In genomic region chr11:120988410-120988809, GRCm38 (mm10) we compare ENCODE assay signal across 9 mouse cellular contexts. TPM values are rescaled to one million over a fixed set of nuclear protein-coding genes. Genes with fewer than 3 reads are reported as not detected.
DNase-seq lines count a peak whose midpoint lies in the region; ATAC-seq and TF ChIP-seq lines count a peak whose summit lies in the region.
"Had no signal": no experiment of that assay in that cellular context is flagged by ENCODE, and none has a peak within 500 bp of the region (broad histone marks: within the 10 kb centered on the region; RNA-seq: fewer than 3 reads in every experiment).

No protein-coding gene starts in this region.

- WGBS in hindbrain, embryonic 10.5 days, result 80% methylated on average over 4 of the region's 4 CpGs
- 93% methylated on average over 4 of the region's 4 CpGs for WGBS in hindbrain, embryonic 11.5 days
- 83% methylated on average over 4 of the region's 4 CpGs for WGBS in hindbrain, embryonic 16.5 days
- 76% methylated on average over 4 of the region's 4 CpGs for WGBS in midbrain, embryonic 14.5 days

- TF ChIP-seq CTCF in cortical plate, adult 2 months (IDR thresholded peaks at IDR 0.05; ENCODE audit: extremely low read depth, insufficient read depth, low read length), result no peak

- no peak overlapping the region for H3K27ac ChIP-seq in hindbrain, embryonic 10.5 days
- H3K27ac ChIP-seq in hindbrain, embryonic 11.5 days (ENCODE audit: low read depth, low read length), result no peak overlapping the region
- H3K27ac ChIP-seq in cortical plate, adult 2 months (ENCODE audit: insufficient read depth, low read length), result no peak overlapping the region
- H3K27ac ChIP-seq in hindbrain, embryonic 16.5 days (ENCODE audit: low read depth, low read length), result no peak overlapping the region
- H3K27ac ChIP-seq in midbrain, embryonic 14.5 days (replicated peaks; ENCODE audit: low read depth, low read length), result no peak overlapping the region
- H3K27ac ChIP-seq: left cerebral cortex, adult 2 months had no signal

- ATAC-seq in hindbrain, embryonic 11.5 days (ENCODE audit: low FRiP score), result no peak
- ATAC-seq in hindbrain, embryonic 16.5 days, result no peak
- no peak for ATAC-seq in midbrain, embryonic 14.5 days (ENCODE audit: low FRiP score, low TSS enrichment)

- no peaks in the 10 kb centered on the region for H3K27me3 ChIP-seq in hindbrain, embryonic 10.5 days (ENCODE audit: insufficient read depth, poor library complexity, severe bottlenecking)
- no peaks in the 10 kb centered on the region for H3K27me3 ChIP-seq in hindbrain, embryonic 11.5 days (ENCODE audit: control insufficient read depth, insufficient read depth, low read length)
- no peaks in the 10 kb centered on the region for H3K27me3 ChIP-seq in hindbrain, embryonic 16.5 days (replicated peaks; ENCODE audit: control insufficient read depth, insufficient read depth, low read length)
- no peaks in the 10 kb centered on the region for H3K27me3 ChIP-seq in midbrain, embryonic 14.5 days (ENCODE audit: control insufficient read depth, insufficient read depth, low read length)

- intact Hi-C loops in left cerebral cortex, postnatal 36 days (cut with DNase I), result no loop called here

- no peak for TF ChIP-seq POLR2A in cortical plate, adult 2 months (IDR thresholded peaks at IDR 0.05; ENCODE audit: extremely low read depth, insufficient read depth, low read length)

- no peak overlapping the region; the same call in 1 of the 2 replicates for H3K4me2 ChIP-seq in hindbrain, embryonic 11.5 days (replicated peaks; ENCODE audit: low read depth, low read length)
- H3K4me2 ChIP-seq in hindbrain, embryonic 16.5 days (ENCODE audit: low read length), result peak overlapping the region; percentile 93
- peak overlapping the region; percentile 72 for H3K4me2 ChIP-seq in midbrain, embryonic 14.5 days (ENCODE audit: low read length)

- H3K36me3 ChIP-seq in hindbrain, embryonic 10.5 days, result peaks cover 55% of the 10 kb centered on the region
- H3K36me3 ChIP-seq in hindbrain, embryonic 11.5 days (ENCODE audit: control insufficient read depth, insufficient read depth, low read length), result no peaks in the 10 kb centered on the region
- peaks cover 5% of the 10 kb centered on the region; the same call in 1 of the 2 replicates for H3K36me3 ChIP-seq in hindbrain, embryonic 16.5 days (ENCODE audit: control insufficient read depth, insufficient read depth, low read length)
- H3K36me3 ChIP-seq in midbrain, embryonic 14.5 days (ENCODE audit: control insufficient read depth, insufficient read depth, low read length), result peaks cover 18% of the 10 kb centered on the region

- H3K4me3 ChIP-seq in hindbrain, embryonic 10.5 days, result peak overlapping the region; percentile 92
- no peak overlapping the region for H3K4me3 ChIP-seq in hindbrain, embryonic 11.5 days (ENCODE audit: low read depth, low read length)
- H3K4me3 ChIP-seq in cortical plate, adult 2 months (ENCODE audit: insufficient read depth, low read length), result peak overlapping the region; percentile 71; the same call in 1 of the 2 replicates
- H3K4me3 ChIP-seq in hindbrain, embryonic 16.5 days (ENCODE audit: low read length), result no peak overlapping the region
- H3K4me3 ChIP-seq in midbrain, embryonic 14.5 days (replicated peaks; ENCODE audit: low read depth, low read length), result no peak overlapping the region

- no peak for DNase-seq in hindbrain, embryonic 10.5 days (ENCODE audit: low spot score)
- DNase-seq in hindbrain, embryonic 11.5 days (ENCODE audit: low spot score), result no peak
- no peak for DNase-seq in midbrain, embryonic 14.5 days
- DNase-seq in cerebellum, postnatal 36 days, result no peak
- no peak for DNase-seq in c-Kit-positive CD71-positive TER-119-positive erythroid progenitor cells, embryonic 14.5 days (ENCODE audit: low spot score)
- no peak for DNase-seq in left cerebral cortex, postnatal 36 days (ENCODE audit: low spot score in 2 of 2)

- no peaks in the 10 kb centered on the region for H3K9me3 ChIP-seq in hindbrain, embryonic 10.5 days
- no peaks in the 10 kb centered on the region for H3K9me3 ChIP-seq in hindbrain, embryonic 11.5 days (ENCODE audit: control insufficient read depth, low read length)
- no peaks in the 10 kb centered on the region for H3K9me3 ChIP-seq in hindbrain, embryonic 16.5 days (ENCODE audit: control insufficient read depth, low read length)
- H3K9me3 ChIP-seq in midbrain, embryonic 14.5 days (ENCODE audit: control insufficient read depth, low read length), result no peaks in the 10 kb centered on the region

- no peak overlapping the region for H3K9ac ChIP-seq in hindbrain, embryonic 11.5 days (ENCODE audit: low read depth, low read length)
- no peak overlapping the region for H3K9ac ChIP-seq in hindbrain, embryonic 16.5 days (ENCODE audit: low read depth, low read length)
- H3K9ac ChIP-seq in midbrain, embryonic 14.5 days (replicated peaks; ENCODE audit: low read length), result no peak overlapping the region; the same call in 1 of the 2 replicates

- peaks cover 44% of the 10 kb centered on the region for H3K4me1 ChIP-seq in hindbrain, embryonic 10.5 days (replicated peaks)
- H3K4me1 ChIP-seq in hindbrain, embryonic 11.5 days (replicated peaks; ENCODE audit: control insufficient read depth, insufficient read depth, low read length), result peaks cover 4% of the 10 kb centered on the region
- peaks cover 20% of the 10 kb centered on the region for H3K4me1 ChIP-seq in cortical plate, adult 2 months (ENCODE audit: control insufficient read depth, insufficient read depth, low read length)
- H3K4me1 ChIP-seq in hindbrain, embryonic 16.5 days (ENCODE audit: control insufficient read depth, insufficient read depth, low read depth, low read length), result peaks cover 36% of the 10 kb centered on the region
- peaks cover 37% of the 10 kb centered on the region for H3K4me1 ChIP-seq in midbrain, embryonic 14.5 days (ENCODE audit: control insufficient read depth, insufficient read depth, low read length)

RNA-seq across cellular contexts. Expression of gene Csnk1d, which starts 2.7 kb away (rescaled TPM):
- 124 and 134 TPM in 2 replicates for polyA plus RNA-seq in hindbrain, embryonic 10.5 days (2016; fragmentation: Nextera tagmentation; extraction: Ambion mirVana)
- polyA plus RNA-seq in hindbrain, embryonic 11.5 days (2014; fragmentation: Nextera tagmentation; extraction: Ambion mirVana), result 58.4 and 71.3 TPM in 2 replicates
- 108 and 110 TPM in 2 replicates for polyA plus RNA-seq in cortical plate, adult 2 months (2012; rRNA removed)
- 124 and 141 TPM in 2 replicates for polyA plus RNA-seq in hindbrain, embryonic 16.5 days (2015; fragmentation: Nextera tagmentation; extraction: Ambion mirVana)
- 81.5 and 85.8 TPM in 2 replicates for polyA plus RNA-seq in midbrain, embryonic 14.5 days (2014; fragmentation: Nextera tagmentation; extraction: Ambion mirVana)
- 100 to 1,000 TPM; 113 to 115 TPM for total RNA-seq in left cerebral cortex, postnatal 36 days (2021)

RNA-seq across cellular contexts. Expression of gene Slc16a3, which starts 40.1 kb away (rescaled TPM):
- 111 and 204 TPM in 2 replicates for polyA plus RNA-seq in hindbrain, embryonic 10.5 days (2016; fragmentation: Nextera tagmentation; extraction: Ambion mirVana)
- 25.8 and 32.0 TPM in 2 replicates for polyA plus RNA-seq in hindbrain, embryonic 11.5 days (2014; fragmentation: Nextera tagmentation; extraction: Ambion mirVana)
- polyA plus RNA-seq in cortical plate, adult 2 months (2012; rRNA removed), result 6.1 and 7.1 TPM in 2 replicates
- polyA plus RNA-seq in hindbrain, embryonic 16.5 days (2015; fragmentation: Nextera tagmentation; extraction: Ambion mirVana), result 11.5 and 15.2 TPM in 2 replicates
- polyA plus RNA-seq in midbrain, embryonic 14.5 days (2014; fragmentation: Nextera tagmentation; extraction: Ambion mirVana), result 3.4 and 4.8 TPM in 2 replicates
- 1 to 10 TPM; 3.5 to 5.5 TPM for total RNA-seq in left cerebral cortex, postnatal 36 days (2021)

RNA-seq across cellular contexts. Expression of gene Cd7, which starts 50.8 kb away (rescaled TPM):
- polyA plus RNA-seq in hindbrain, embryonic 10.5 days (2016; fragmentation: Nextera tagmentation; extraction: Ambion mirVana), result not detected in 2 replicates
- not detected in 2 replicates for polyA plus RNA-seq in hindbrain, embryonic 11.5 days (2014; fragmentation: Nextera tagmentation; extraction: Ambion mirVana)
- polyA plus RNA-seq in cortical plate, adult 2 months (2012; rRNA removed), result 3.4 and 3.8 TPM in 2 replicates
- 0.29 TPM in 1 of 2 replicates, not detected in the other for polyA plus RNA-seq in hindbrain, embryonic 16.5 days (2015; fragmentation: Nextera tagmentation; extraction: Ambion mirVana)
- polyA plus RNA-seq in midbrain, embryonic 14.5 days (2014; fragmentation: Nextera tagmentation; extraction: Ambion mirVana), result not detected in 2 replicates
- total RNA-seq in left cerebral cortex, postnatal 36 days (2021), result 1 to 10 TPM; 2.1 TPM

RNA-seq across cellular contexts. Expression of gene Ccdc57, which starts 55.7 kb away (rescaled TPM):
- polyA plus RNA-seq in hindbrain, embryonic 10.5 days (2016; fragmentation: Nextera tagmentation; extraction: Ambion mirVana), result 6.1 and 6.4 TPM in 2 replicates
- 3.9 and 4.7 TPM in 2 replicates for polyA plus RNA-seq in hindbrain, embryonic 11.5 days (2014; fragmentation: Nextera tagmentation; extraction: Ambion mirVana)
- 11.0 and 13.1 TPM in 2 replicates for polyA plus RNA-seq in cortical plate, adult 2 months (2012; rRNA removed)
- polyA plus RNA-seq in hindbrain, embryonic 16.5 days (2015; fragmentation: Nextera tagmentation; extraction: Ambion mirVana), result 6.3 and 6.7 TPM in 2 replicates
- 5.5 and 7.0 TPM in 2 replicates for polyA plus RNA-seq in midbrain, embryonic 14.5 days (2014; fragmentation: Nextera tagmentation; extraction: Ambion mirVana)
- total RNA-seq in left cerebral cortex, postnatal 36 days (2021), result 10 to 100 TPM in 1 of 2 experiments, 1 to 10 TPM in 1; 6.2 to 10.7 TPM

Comparison
In these comparisons a context has a peak if more than half of its experiments do, and no peak if none do; other contexts are left out.
1. H3K4me3 ChIP-seq: peak in hindbrain, embryonic 10.5 days (single experiment) and cortical plate, adult 2 months (single experiment); none in hindbrain, embryonic 11.5 days (single experiment), hindbrain, embryonic 16.5 days (single experiment) and midbrain, embryonic 14.5 days (single experiment).